Mouse (Mus musculus) kidney, embryonic 14.5 days (tissue): ENCODE results near the gene Fbxo17. TPM values are rescaled to one million over a fixed set of nuclear protein-coding genes. Genes with fewer than 3 reads are reported as not detected.

Experiments used
- ATAC-seq: fragments of 200-750 bp; cut with Nextera tagmentation; 2 replicates; pipeline ENCODE4 v1.8.0; 2017; ENCODE audit warnings: moderate number of reproducible peaks, mild to moderate bottlenecking, moderate TSS enrichment, moderate library complexity; ENCODE audit not compliant: low FRiP score, low TSS enrichment
- H3K27ac ChIP-seq: fragments of 300-500 bp; sonication (generic); 2 replicates; pipeline ENCODE4 v1.5.1; 2014; ENCODE audit warnings: low read depth, mild to moderate bottlenecking, low read length, moderate library complexity, mixed read lengths
- H3K27me3 ChIP-seq: fragments of 300-500 bp; sonication (generic); 2 replicates; pipeline ENCODE4 v1.6.1; 2014; ENCODE audit warnings: mild to moderate bottlenecking, low read length; ENCODE audit not compliant: control insufficient read depth, insufficient read depth
- H3K36me3 ChIP-seq: fragments of 300-500 bp; sonication (generic); 2 replicates; pipeline ENCODE4 v1.6.1; 2014; ENCODE audit warnings: low read length, mixed read lengths; ENCODE audit not compliant: control insufficient read depth, insufficient read depth
- H3K4me1 ChIP-seq: fragments of 300-500 bp; sonication (generic); 2 replicates; pipeline ENCODE4 v1.6.1; 2014; ENCODE audit warnings: low read length, mixed read lengths; ENCODE audit not compliant: control insufficient read depth, insufficient read depth
- H3K4me2 ChIP-seq: fragments of 300-500 bp; sonication (generic); replicated peaks from 2 replicates; pipeline ENCODE4 v1.6.1; 2014; ENCODE audit warnings: low read depth, mild to moderate bottlenecking, low read length
- H3K4me3 ChIP-seq: fragments of 300-500 bp; sonication (generic); 2 replicates; pipeline ENCODE4 v1.5.1; 2014; ENCODE audit warnings: mild to moderate bottlenecking, low read length
- H3K9ac ChIP-seq: fragments of 300-500 bp; sonication (generic); 2 replicates; pipeline ENCODE4 v1.6.1; 2014; ENCODE audit warnings: low read depth, mild to moderate bottlenecking, low read length, moderate library complexity
- H3K9me3 ChIP-seq: fragments of 300-500 bp; sonication (generic); 2 replicates; pipeline ENCODE4 v1.6.1; 2016; ENCODE audit warnings: low read length; ENCODE audit not compliant: control insufficient read depth
- WGBS: fragments of 180-500 bp; shearing (Covaris S2); extraction: QIAGEN DNeasy Blood & Tissue Kit; methylation state at CpG from one replicate; pipeline ENCODE4 v1.1.7; 2014; 5-methylcytosine and 5-hydroxymethylcytosine counted together
- polyA plus RNA-seq: library from polyadenylated mRNA; unstranded; fragments of >200 nt; fragmentation: Nextera tagmentation; extraction: Ambion mirVana; gene quantifications from 2 replicates; pipeline ENCODE4 v1.2.1, GENCODE M21; 2014

Fbxo17 gene
- polyA plus RNA-seq, 1 experiment from 2014 or later: 7.2 TPM

GRCm38 (mm10) chr7:28741368-28741708 lies 24.7 kb downstream of the Fbxo17 start:
- Histone ChIP-seq H3K9me3 (no peaks in the 10 kb centered on the region), H3K4me1 (peaks cover 10% of the 10 kb centered on the region), H3K27ac (peak overlapping the region; percentile 20; the same call in 1 of the 2 replicates), H3K4me2 (peak overlapping the region; percentile 54), H3K9ac (peak overlapping the region; percentile 70), H3K27me3 (no peaks in the 10 kb centered on the region), H3K4me3 (peak overlapping the region; percentile 76), H3K36me3 (peaks cover 51% of the 10 kb centered on the region)
- ATAC-seq: peak; percentile 14
- WGBS: 1% methylated on average over 13 of the region's 13 CpGs

- Histone ChIP-seq H3K27me3 (no peaks in the 10 kb centered on the region), H3K9ac (peak within 1 kb of the TSS; percentile 78), H3K27ac (peak within 1 kb of the TSS; percentile 78; the same call in 1 of the 2 replicates), H3K4me2 (peak within 1 kb of the TSS; percentile 61), H3K4me3 (peak within 1 kb of the TSS; percentile 76), H3K36me3 (peaks cover 54% of the 10 kb centered on the region), H3K4me1 (peaks cover 10% of the 10 kb centered on the region), H3K9me3 (no peaks in the 10 kb centered on the region)
- under 1% methylated on average over 39 of the region's 39 CpGs for WGBS
- ATAC-seq: peak; percentile 98
Observed at GRCm38 (mm10) chr7:28741709-28742438, 25.3 kb downstream of the Fbxo17 start, which contains the start of the genes Mrps12 and Sars2. Mrps12 (minus strand) TSS chr7:28741820. Sars2 (plus strand) TSS chr7:28741992.

- WGBS: 90% methylated on average over 7 of the region's 7 CpGs
- Histone ChIP-seq H3K36me3 (peaks cover 22% of the 10 kb centered on the region), H3K9me3 (no peaks in the 10 kb centered on the region), H3K27me3 (no peaks in the 10 kb centered on the region), H3K4me3 (no peak overlapping the region), H3K27ac (no peak overlapping the region), H3K9ac (no peak overlapping the region), H3K4me1 (no peaks in the 10 kb centered on the region), H3K4me2 (no peak overlapping the region)
- no peak for ATAC-seq
Observed at GRCm38 (mm10) chr7:28749935-28750334, 33.3 kb downstream of the Fbxo17 start.

- Histone ChIP-seq H3K27ac (no peak within 1 kb of the TSS), H3K36me3 (peaks cover 24% of the 10 kb centered on the region), H3K9me3 (no peaks in the 10 kb centered on the region), H3K4me1 (no peaks in the 10 kb centered on the region), H3K9ac (no peak within 1 kb of the TSS), H3K4me3 (no peak within 1 kb of the TSS), H3K27me3 (0 out of 2 replicates have a peak, but pooled peaks cover 4% of the 10 kb centered on the region), H3K4me2 (no peak within 1 kb of the TSS)
- ATAC-seq: 0 out of 2 replicates have a peak, but pooled peaks have one; percentile 8
- 3% methylated on average over 17 of the region's 17 CpGs for WGBS
Observed at GRCm38 (mm10) chr7:28756079-28756478, 39.5 kb downstream of the Fbxo17 start, which contains the start of gene Ccer2. Ccer2 (plus strand) TSS chr7:28756174.

GRCm38 (mm10) chr7:28758623-28759022 lies 42.0 kb downstream of the Fbxo17 start:
- no peak overlapping the region for H3K27ac ChIP-seq
- H3K9ac ChIP-seq: no peak overlapping the region
- no peaks in the 10 kb centered on the region for H3K4me1 ChIP-seq
- 0 out of 2 replicates have a peak, but pooled peaks cover 4% of the 10 kb centered on the region for H3K27me3 ChIP-seq
- H3K4me3 ChIP-seq: no peak overlapping the region
- no peak overlapping the region for H3K4me2 ChIP-seq
- ATAC-seq: no peak
- no peaks in the 10 kb centered on the region for H3K9me3 ChIP-seq
- 88% methylated on average over 13 of the region's 13 CpGs for WGBS
- peaks cover 29% of the 10 kb centered on the region for H3K36me3 ChIP-seq

- Histone ChIP-seq H3K4me1 (peaks cover 6% of the 10 kb centered on the region), H3K4me2 (no peak overlapping the region), H3K9ac (no peak overlapping the region), H3K4me3 (no peak overlapping the region), H3K9me3 (no peaks in the 10 kb centered on the region), H3K27ac (no peak overlapping the region), H3K27me3 (no peaks in the 10 kb centered on the region), H3K36me3 (peaks cover 29% of the 10 kb centered on the region)
- no peak for ATAC-seq
- WGBS: 93% methylated on average over 9 of the region's 9 CpGs
Observed at GRCm38 (mm10) chr7:28761907-28762306, 45.3 kb downstream of the Fbxo17 start.

- H3K27me3 ChIP-seq: no peaks in the 10 kb centered on the region
Observed at GRCm38 (mm10) chr7:28765211-28765610, 48.6 kb downstream of the Fbxo17 start.

GRCm38 (mm10) chr7:28766173-28766879 lies 49.7 kb downstream of the Fbxo17 start, which contains the start of gene Sirt2:
Sirt2 (plus strand) TSS chr7:28766735.
- no peaks in the 10 kb centered on the region for H3K9me3 ChIP-seq
- H3K4me2 ChIP-seq: peak within 1 kb of the TSS; percentile 66
- H3K27ac ChIP-seq: no peak within 1 kb of the TSS
- ATAC-seq: peak; percentile 99
- peak within 1 kb of the TSS; percentile 73 for H3K9ac ChIP-seq
- WGBS: under 1% methylated on average over 45 of the region's 45 CpGs
- peak within 1 kb of the TSS; percentile 70 for H3K4me3 ChIP-seq
- H3K36me3 ChIP-seq: peaks cover 8% of the 10 kb centered on the region
- peaks cover 6% of the 10 kb centered on the region for H3K4me1 ChIP-seq
- H3K27me3 ChIP-seq: no peaks in the 10 kb centered on the region

More at GRCm38 (mm10) chr7:28765211-28765610, 48.6 kb downstream of the Fbxo17 start:
- Histone ChIP-seq H3K4me3 (peak overlapping the region; percentile 70), H3K4me1 (peaks cover 6% of the 10 kb centered on the region), H3K4me2 (peak overlapping the region; percentile 66), H3K9me3 (no peaks in the 10 kb centered on the region), H3K27ac (no peak overlapping the region), H3K36me3 (peaks cover 18% of the 10 kb centered on the region), H3K9ac (no peak overlapping the region)
- ATAC-seq: no peak
- 94% methylated on average over 6 of the region's 6 CpGs for WGBS
